Mouse (Mus musculus) pancreas, adult 10 weeks (tissue): ENCODE results near the gene Spg21. TPM values are rescaled to one million over a fixed set of nuclear protein-coding genes. Genes with fewer than 3 reads are reported as not detected.

ENCODE experiments used
- polyA plus RNA-seq: library from polyadenylated mRNA; stranded (reverse); fragments of 350-450 nt; fragmentation: Illumina TruSeq; extraction: RNeasy Lipid Tissue Mini Kit (QIAGEN cat#74804); gene quantifications from one replicate; pipeline ENCODE4 v1.2.3, GENCODE M21; 2015; ENCODE audit warnings: low read depth, low replicate concordance; ENCODE audit not compliant: insufficient read depth

Spg21 gene
- polyA plus RNA-seq, result 5.7 TPM

DNA sequence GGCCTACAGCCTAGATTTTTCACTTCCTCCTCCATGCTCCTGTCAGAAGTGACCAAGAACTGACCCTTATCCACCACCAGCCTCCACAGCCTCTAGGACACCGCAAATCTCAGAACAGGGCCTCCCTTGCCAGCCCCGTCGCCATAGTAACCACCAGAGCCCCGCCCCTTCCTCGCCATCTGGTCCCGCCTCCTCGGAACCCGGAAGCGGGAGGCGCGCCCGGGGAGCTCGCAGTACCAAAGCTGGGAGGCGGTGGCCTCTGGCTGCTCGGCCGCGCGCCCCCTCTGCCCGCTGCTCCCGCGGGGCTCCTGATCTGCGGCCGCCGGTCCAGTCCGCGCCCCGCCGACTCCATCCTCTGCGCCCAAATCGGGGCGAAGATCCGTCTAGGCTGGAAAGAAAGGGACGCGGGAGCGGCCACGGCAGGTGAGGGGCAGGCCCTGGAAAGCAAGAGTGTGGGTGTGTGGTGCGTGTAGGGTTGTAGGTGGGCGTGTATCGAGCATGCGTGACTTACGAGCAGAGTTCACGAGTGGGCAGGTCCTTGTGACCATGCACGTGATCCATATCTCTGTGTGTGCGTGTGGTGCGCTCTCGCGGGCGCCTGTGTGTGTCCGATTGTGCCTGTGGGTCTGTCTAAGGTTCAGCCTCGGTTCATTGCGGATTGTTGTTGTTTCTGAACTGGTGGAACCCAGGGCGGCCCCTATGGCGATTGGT, at the start of gene Spg21:
TSS of gene Spg21 (plus strand) at position 216 of the 711 bp plus-strand sequence.

GRCm38 (mm10) chr9:65422760-65423501, 37.8 kb upstream of the Spg21 start, which contains the start of gene Slc51b:
Gene Slc51b (minus strand): TSS chr9:65422955.

GRCm38 (mm10) chr9:65435671-65436301, 25.0 kb upstream of the Spg21 start, which contains the start of gene Mtfmt:
Gene Mtfmt (plus strand): TSS chr9:65435782.

GRCm38 (mm10) chr9:65519807-65520504, 59.2 kb downstream of the Spg21 start, which contains the start of gene Ankdd1a:
Gene Ankdd1a (minus strand): TSS chr9:65520193.

Other genes with a start within 250 kb of the Spg21 start
- 5.6 TPM for gene Cilp, start 195.8 kb upstream of the Spg21 start, polyA plus RNA-seq
- gene Clpx, start 166.7 kb upstream of the Spg21 start, polyA plus RNA-seq, result 8.9 TPM
- 3.5 TPM for gene Pdcd7, start 114.8 kb upstream of the Spg21 start, polyA plus RNA-seq
- not detected for gene Ubap1l, start 99.9 kb upstream of the Spg21 start, polyA plus RNA-seq
- not detected for gene Kbtbd13, start 69.3 kb upstream of the Spg21 start, polyA plus RNA-seq
- gene Rasl12, start 62.4 kb upstream of the Spg21 start, polyA plus RNA-seq, result 6.2 TPM
- gene Slc51b, start 38.0 kb upstream of the Spg21 start, polyA plus RNA-seq, result not detected
- gene Mtfmt, start 25.2 kb upstream of the Spg21 start, polyA plus RNA-seq, result 5.0 TPM
- not detected for gene Ankdd1a, start 59.2 kb downstream of the Spg21 start, polyA plus RNA-seq
- gene Plekho2, start 119.1 kb downstream of the Spg21 start, polyA plus RNA-seq, result 5.2 TPM
- not detected for gene Pif1, start 126.2 kb downstream of the Spg21 start, polyA plus RNA-seq
- gene Rbpms2, start 168.7 kb downstream of the Spg21 start, polyA plus RNA-seq, result 1.5 TPM
- 32.7 TPM for gene Oaz2, start 207.1 kb downstream of the Spg21 start, polyA plus RNA-seq